Mouse (Mus musculus) MEL (cell line): ENCODE data around the gene Hacd2. TPM values are rescaled to one million over a fixed set of nuclear protein-coding genes. Genes with fewer than 3 reads are reported as not detected.

Experiments used
- DNase-seq: peaks from one replicate; pipeline ENCODE4 v3.0.0; 2011; ENCODE audit warnings: low read depth, low spot score
- H3K27ac ChIP-seq: 2 replicates; pipeline ENCODE4 v1.5.1; 2012; ENCODE audit warnings: low read depth, mild to moderate bottlenecking, control low read depth, low read length, moderate library complexity; ENCODE audit not compliant: control insufficient read depth
- H3K27me3 ChIP-seq, 2 experiments: fragments of 150-350 bp in 1 of 2; sonication (generic) in 1 of 2; 2 replicates each; pipeline ENCODE4 v1.6.1; 2012; ENCODE audit warnings: low read length in 2 of 2, mild to moderate bottlenecking in 2 of 2, improper control_type of control experiment in 1 of 2, moderate library complexity in 1 of 2; ENCODE audit not compliant: insufficient read depth in 2 of 2, control insufficient read depth in 1 of 2
- H3K36me3 ChIP-seq, 2 experiments: 2 replicates each; pipeline ENCODE4 v1.6.1; 2012 to 2014; ENCODE audit warnings: low read length in 2 of 2, improper control_type of control experiment in 1 of 2, inconsistent platforms in 1 of 2, mild to moderate bottlenecking in 1 of 2; ENCODE audit not compliant: insufficient read depth in 2 of 2, control insufficient read depth in 1 of 2
- H3K4me1 ChIP-seq, 2 experiments: fragments of 150-350 bp in 1 of 2; sonication (generic) in 1 of 2; 2 replicates each; pipeline ENCODE4 v1.6.1; 2012; ENCODE audit warnings: low read length in 2 of 2, improper control_type of control experiment in 1 of 2, mild to moderate bottlenecking in 1 of 2; ENCODE audit not compliant: insufficient read depth in 2 of 2, control insufficient read depth in 1 of 2
- H3K4me3 ChIP-seq, 2 experiments: fragments of 150-350 bp in 1 of 2; sonication (generic) in 1 of 2; 2 replicates each; pipeline ENCODE4 v1.5.1; 2012; ENCODE audit warnings: low read depth in 2 of 2, low read length in 2 of 2, mild to moderate bottlenecking in 2 of 2, moderate library complexity in 2 of 2, control low read depth in 1 of 2, improper control_type of control experiment in 1 of 2; ENCODE audit not compliant: control insufficient read depth in 1 of 2, insufficient read depth in 1 of 2
- H3K79me2 ChIP-seq: 2 replicates; pipeline ENCODE4 v1.6.1; 2012; ENCODE audit warnings: mild to moderate bottlenecking, low read length, moderate library complexity; ENCODE audit not compliant: control insufficient read depth, poor library complexity, insufficient read depth
- H3K9ac ChIP-seq: 2 replicates; pipeline ENCODE4 v1.6.1; 2012; ENCODE audit warnings: low read depth, mild to moderate bottlenecking, control low read depth, low read length, moderate library complexity; ENCODE audit not compliant: control insufficient read depth, poor library complexity, severe bottlenecking
- H3K9me3 ChIP-seq: fragments of 150-350 bp; sonication (generic); replicated peaks from 2 replicates; pipeline ENCODE4 v1.6.1; 2012; ENCODE audit warnings: mild to moderate bottlenecking, low read length, improper control_type of control experiment, moderate library complexity; ENCODE audit not compliant: insufficient read depth
- CHD2 ChIP-seq: IDR thresholded peaks from 2 replicates; pipeline ENCODE4 v1.6.1; 2011; ENCODE audit warnings: low read length, improper control_type of control experiment
- ELF1 ChIP-seq: IDR thresholded peaks from 2 replicates; pipeline ENCODE4 v1.6.1; 2014; ENCODE audit warnings: low read depth, mild to moderate bottlenecking, inconsistent platforms, low read length, improper control_type of control experiment, moderate library complexity
- GABPA ChIP-seq: IDR thresholded peaks from 2 replicates; pipeline ENCODE4 v1.6.1; 2012; ENCODE audit warnings: low read depth, mild to moderate bottlenecking, inconsistent platforms, low read length, improper control_type of control experiment, moderate library complexity
- GATA1 ChIP-seq: IDR thresholded peaks from 2 replicates; pipeline ENCODE4 v1.6.1; 2011; ENCODE audit warnings: low read depth, low read length, improper control_type of control experiment
- HCFC1 ChIP-seq: IDR thresholded peaks from 2 replicates; pipeline ENCODE4 v1.6.1; 2012; ENCODE audit warnings: low read depth, mild to moderate bottlenecking, inconsistent platforms, low read length, improper control_type of control experiment, moderate library complexity
- KAT2A ChIP-seq: conservative IDR thresholded peaks from 2 replicates; pipeline ENCODE4 v1.6.1; 2012; ENCODE audit warnings: low read depth, low read length, improper control_type of control experiment, inconsistent platforms
- MYB ChIP-seq: IDR thresholded peaks from 2 replicates; pipeline ENCODE4 v1.6.1; 2011; ENCODE audit warnings: mild to moderate bottlenecking, low read depth, low read length, improper control_type of control experiment
- MYC ChIP-seq: IDR thresholded peaks from 2 replicates; pipeline ENCODE4 v1.6.1; 2011; ENCODE audit warnings: low read depth, mild to moderate bottlenecking, low read length, improper control_type of control experiment, moderate library complexity
- NELFE ChIP-seq: IDR thresholded peaks from 2 replicates; pipeline ENCODE4 v1.6.1; 2011; ENCODE audit warnings: low read depth, low read length, improper control_type of control experiment
- POLR2A ChIP-seq, 2 experiments: IDR thresholded peaks; 2 replicates each; pipeline ENCODE4 v1.6.1; 2011 to 2012; ENCODE audit warnings: low read length in 2 of 2, mild to moderate bottlenecking in 2 of 2, control low read depth in 1 of 2, improper control_type of control experiment in 1 of 2, low read depth in 1 of 2, moderate library complexity in 1 of 2; ENCODE audit not compliant: control insufficient read depth in 1 of 2, insufficient read depth in 1 of 2, poor library complexity in 1 of 2
- RCOR1 ChIP-seq: IDR thresholded peaks from 2 replicates; pipeline ENCODE4 v1.6.1; 2012; ENCODE audit warnings: low read depth, mild to moderate bottlenecking, inconsistent platforms, low read length, improper control_type of control experiment
- TCF12 ChIP-seq: IDR thresholded peaks from 2 replicates; pipeline ENCODE4 v1.6.1; 2014; ENCODE audit warnings: low read depth, mild to moderate bottlenecking, inconsistent platforms, low read length, improper control_type of control experiment, moderate library complexity
- USF2 ChIP-seq, 2 experiments: IDR thresholded peaks; 2 replicates each; pipeline ENCODE4 v1.6.1; 2011 to 2012; ENCODE audit warnings: improper control_type of control experiment in 2 of 2, low read length in 2 of 2, borderline replicate concordance in 1 of 2, inconsistent platforms in 1 of 2, low read depth in 1 of 2, mild to moderate bottlenecking in 1 of 2; ENCODE audit not compliant: insufficient read depth in 1 of 2
- ZC3H11A ChIP-seq: IDR thresholded peaks from 2 replicates; pipeline ENCODE4 v1.6.1; 2012; ENCODE audit warnings: low read depth, mild to moderate bottlenecking, inconsistent platforms, low read length, improper control_type of control experiment
- ZKSCAN1 ChIP-seq: IDR thresholded peaks from 2 replicates; pipeline ENCODE4 v1.6.1; 2012; ENCODE audit warnings: low read depth, mild to moderate bottlenecking, inconsistent platforms, low read length, improper control_type of control experiment, moderate library complexity
- ZMIZ1 ChIP-seq: IDR thresholded peaks from 2 replicates; pipeline ENCODE4 v1.6.1; 2012; ENCODE audit warnings: low read depth, mild to moderate bottlenecking, inconsistent platforms, low read length, improper control_type of control experiment, moderate library complexity
- ZNF384 ChIP-seq: IDR thresholded peaks from 2 replicates; pipeline ENCODE4 v1.6.1; 2012; ENCODE audit warnings: low read depth, mild to moderate bottlenecking, inconsistent platforms, low read length, improper control_type of control experiment
- polyA plus RNA-seq, 2 experiments: library from polyadenylated mRNA; stranded (reverse) in 1 of 2; unstranded in 1 of 2; fragments of >175 nt in 1 of 2; fragments of >200 nt in 1 of 2; gene quantifications; 2 replicates each; pipeline versions ENCODE4 v1.2.1 to v1.2.4; 2012; ENCODE audit warnings: low replicate concordance in 2 of 2, low read depth in 1 of 2; ENCODE audit not compliant: insufficient read length in 2 of 2, insufficient read depth in 1 of 2, missing spikeins in 1 of 2
- total RNA-seq: library from RNA; depleted of rRNA; stranded (reverse); fragments of 300-350 nt; gene quantifications from 2 replicates; pipeline ENCODE4 v1.2.3, GENCODE M21; 2012

The Hacd2 gene
- total and polyA plus RNA-seq, 3 experiments = 16.9 to 40.3 TPM; not detected in 1

DNA sequence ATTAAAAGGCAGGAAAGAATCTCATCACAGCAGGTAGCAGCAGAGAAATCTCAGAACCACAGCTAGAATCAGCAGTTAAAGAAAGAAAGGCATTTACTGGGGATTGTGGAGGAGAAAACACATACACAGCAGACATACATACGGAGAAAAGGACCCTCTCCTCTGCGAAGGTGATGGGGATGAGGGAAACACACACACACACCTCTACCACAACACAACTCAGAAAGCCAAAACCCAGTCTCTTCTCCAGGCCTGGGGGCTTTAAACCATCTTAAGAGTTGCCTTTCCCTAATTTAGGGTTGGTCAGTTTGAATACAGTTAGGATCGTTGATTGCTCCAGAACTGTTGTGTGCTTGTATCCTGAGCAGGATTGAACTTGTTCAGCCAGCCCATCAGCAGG, 45.4 kb downstream of the Hacd2 start:
- H3K4me1 ChIP-seq = no peaks in the 10 kb centered on the region
- H3K36me3 ChIP-seq = no peaks in the 10 kb centered on the region
- TF ChIP-seq ZNF384 (no peak), POLR2A (IDR thresholded peaks at IDR 0.05; ENCODE audit: control insufficient read depth in 1 of 2, insufficient read depth in 1 of 2, low read depth in 1 of 2, low read length in 2 of 2, poor library complexity in 1 of 2) (no peak), ZC3H11A (no peak), GATA1 (no peak), TCF12 (no peak), GABPA (no peak)
- H3K27ac ChIP-seq = no peak overlapping the region
- DNase-seq = no peak
- H3K4me3 ChIP-seq = no peak overlapping the region
- H3K9me3 ChIP-seq = no peaks in the 10 kb centered on the region
- no peaks in the 10 kb centered on the region for H3K79me2 ChIP-seq
- H3K27me3 ChIP-seq = no peaks in the 10 kb centered on the region
- H3K9ac ChIP-seq = no peak overlapping the region

DNA sequence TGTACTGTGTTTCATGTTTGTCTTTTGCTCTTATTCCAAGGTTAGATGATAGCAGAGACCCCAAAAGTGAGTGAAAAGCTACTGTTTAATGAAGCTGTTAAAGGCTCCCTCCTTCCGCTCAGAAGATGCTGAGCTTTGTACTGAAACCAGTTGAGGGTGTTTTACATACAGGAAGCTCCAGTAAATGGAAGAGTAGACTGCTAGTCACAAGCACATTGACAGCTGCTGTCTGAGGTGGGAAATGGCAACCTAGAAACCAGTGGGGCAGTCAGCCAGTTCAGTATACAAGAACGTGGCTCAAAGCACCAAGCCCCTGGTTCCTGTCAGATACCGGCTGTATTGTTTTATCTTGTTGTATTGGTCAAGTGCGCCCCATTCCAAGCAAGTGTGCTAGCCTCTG, 46.7 kb downstream of the Hacd2 start:
- TF ChIP-seq TCF12 (no peak), CHD2 (no peak), MYC (no peak), HCFC1 (no peak), ZKSCAN1 (no peak), ZMIZ1 (no peak), NELFE (no peak), ELF1 (no peak), ZNF384 (no peak), MYB (no peak), RCOR1 (no peak), USF2 (IDR thresholded peaks at IDR 0.05; ENCODE audit: borderline replicate concordance in 1 of 2, insufficient read depth in 1 of 2, low read depth in 1 of 2, low read length in 2 of 2) (no peak), KAT2A (no peak)
- H3K36me3 ChIP-seq = no peaks in the 10 kb centered on the region
- no peak overlapping the region for H3K9ac ChIP-seq
- no peak overlapping the region for H3K4me3 ChIP-seq
- H3K9me3 ChIP-seq = no peaks in the 10 kb centered on the region
- no peaks in the 10 kb centered on the region for H3K79me2 ChIP-seq
- H3K4me1 ChIP-seq = no peaks in the 10 kb centered on the region
- no peak overlapping the region for H3K27ac ChIP-seq
- DNase-seq = no peak
- no peaks in the 10 kb centered on the region for H3K27me3 ChIP-seq
